Mouse (Mus musculus) ZHBTc4 (cell line): ENCODE measurements around the gene Ism2.
"Not testable (repeated sequence)": the region's sequence is repeated elsewhere in the genome, so short reads cannot be mapped to it uniquely, and the experiment has no call there.

Source experiments
- DNase-seq: peaks from one replicate; pipeline ENCODE4 v3.0.0-alpha.2; 2011; ENCODE audit warnings: low read depth, low spot score

The Ism2 gene

GRCm38 (mm10) chr12:87289100-87289499 is 10.4 kb downstream of the Ism2 start:
- peak; percentile 67 for DNase-seq

GRCm38 (mm10) chr12:87284726-87285125 is 14.8 kb downstream of the Ism2 start:
- DNase-seq = no peak

- DNase-seq = no peak
These were observed 15.2 kb downstream of the Ism2 start for GRCm38 (mm10) chr12:87284268-87284667.

GRCm38 (mm10) chr12:87283706-87284105 is 15.8 kb downstream of the Ism2 start:
- DNase-seq = peak; percentile 61

- DNase-seq = no peak
These were observed 16.8 kb downstream of the Ism2 start for GRCm38 (mm10) chr12:87282743-87283142.

- DNase-seq = no peak
These were observed 17.7 kb downstream of the Ism2 start for GRCm38 (mm10) chr12:87281766-87282165.

GRCm38 (mm10) chr12:87279879-87280278 is 19.6 kb downstream of the Ism2 start:
- peak; percentile 84 for DNase-seq

GRCm38 (mm10) chr12:87279350-87279749 is 20.2 kb downstream of the Ism2 start:
- DNase-seq = peak; percentile 69

GRCm38 (mm10) chr12:87278118-87278730 is 21.3 kb downstream of the Ism2 start:
- peak; percentile 67 for DNase-seq

GRCm38 (mm10) chr12:87277251-87277650 is 22.3 kb downstream of the Ism2 start:
- DNase-seq = not testable (repeated sequence)

GRCm38 (mm10) chr12:87274853-87275831 is 24.4 kb downstream of the Ism2 start:
- no peak for DNase-seq

GRCm38 (mm10) chr12:87267682-87268081 is 31.8 kb downstream of the Ism2 start:
- DNase-seq = peak; percentile 75

GRCm38 (mm10) chr12:87266827-87267603 is 32.5 kb downstream of the Ism2 start:
- peak; percentile 75 for DNase-seq

GRCm38 (mm10) chr12:87266108-87266826 is 33.2 kb downstream of the Ism2 start, which contains the start of the genes Vipas39 and Ahsa1:
Gene Vipas39 (minus strand): TSS chr12:87266256.
Gene Ahsa1 (plus strand): TSS chr12:87266479.
- peak; percentile 97 for DNase-seq

GRCm38 (mm10) chr12:87265444-87265843 is 34.1 kb downstream of the Ism2 start:
- DNase-seq = no peak

- DNase-seq = no peak
These were observed 38.9 kb downstream of the Ism2 start for GRCm38 (mm10) chr12:87260562-87260961.

- no peak for DNase-seq
These were observed 42.9 kb downstream of the Ism2 start for GRCm38 (mm10) chr12:87256629-87257028.

- no peak for DNase-seq
These were observed 45.6 kb downstream of the Ism2 start for GRCm38 (mm10) chr12:87253878-87254277.

- DNase-seq = no peak
These were observed 49.3 kb downstream of the Ism2 start for GRCm38 (mm10) chr12:87250161-87250560.

GRCm38 (mm10) chr12:87238632-87239031 is 60.9 kb downstream of the Ism2 start, which contains the start of gene Noxred1:
Gene Noxred1 (minus strand): TSS chr12:87238732.
- DNase-seq = no peak

GRCm38 (mm10) chr12:87236882-87237483 is 62.5 kb downstream of the Ism2 start:
- no peak for DNase-seq
